ENCODE assay signal across 25 mouse cellular contexts in genomic region chr4:105565796-105566195, GRCm38 (mm10).
"Had no signal": no experiment of that assay in that cellular context is flagged by ENCODE, and none has a peak within 500 bp of the region (broad histone marks: within the 10 kb centered on the region; RNA-seq: fewer than 3 reads in every experiment).

No protein-coding gene starts in this region.

- H3K27me3 ChIP-seq: heart, embryonic 13.5 days; heart, embryonic 15.5 days; hindbrain, embryonic 13.5 days; intestine, embryonic 15.5 days; limb, embryonic 13.5 days; limb, embryonic 15.5 days; liver, embryonic 12.5 days had no signal

- H3K9ac ChIP-seq: heart, embryonic 13.5 days; heart, embryonic 15.5 days; hindbrain, embryonic 13.5 days; intestine, embryonic 15.5 days; limb, embryonic 13.5 days; limb, embryonic 15.5 days; liver, embryonic 12.5 days; liver, embryonic 14.5 days had no signal

- H3K4me2 ChIP-seq: heart, embryonic 11.5 days; heart, embryonic 13.5 days; heart, embryonic 15.5 days; hindbrain, embryonic 13.5 days; intestine, embryonic 15.5 days; limb, embryonic 13.5 days; limb, embryonic 15.5 days had no signal

- H3K4me1 ChIP-seq: heart, embryonic 15.5 days; intestine, embryonic 15.5 days; limb, embryonic 15.5 days had no signal

- H3K4me3 ChIP-seq: heart, adult 2 months; heart, embryonic 13.5 days; heart, embryonic 15.5 days; hindbrain, embryonic 13.5 days; intestine, embryonic 15.5 days; layer of hippocampus, adult 2 months; limb, embryonic 13.5 days; limb, embryonic 15.5 days; liver, embryonic 12.5 days had no signal

- ATAC-seq: hindbrain, embryonic 16.5 days; inflammation-experienced regulatory T-cells, adult 6 months; intestine, embryonic 15.5 days; intestine, postnatal 0 days had no signal

- DNase-seq: gastrocnemius, postnatal 14 days; gastrocnemius, postnatal 36 days; heart, adult 11 months; heart, adult 2 months; heart, postnatal 14 days; heart, postnatal 36 days; kidney, adult 18-20 months; kidney, adult 8-10 months; kidney, postnatal 10 days; kidney, postnatal 25 days; kidney, postnatal 4 days; layer of hippocampus, postnatal 36 days had no signal

- H3K36me3 ChIP-seq: heart, embryonic 13.5 days; heart, embryonic 15.5 days; hindbrain, embryonic 13.5 days; intestine, embryonic 15.5 days; limb, embryonic 13.5 days; limb, embryonic 15.5 days; liver, embryonic 12.5 days had no signal

- H3K27ac ChIP-seq: heart, adult 2 months; heart, embryonic 13.5 days; heart, embryonic 15.5 days; hindbrain, embryonic 13.5 days; intestine, embryonic 15.5 days; layer of hippocampus, adult 2 months; limb, embryonic 13.5 days; limb, embryonic 15.5 days; liver, embryonic 14.5 days had no signal

- H3K9me3 ChIP-seq: heart, embryonic 13.5 days; heart, embryonic 15.5 days; hindbrain, embryonic 13.5 days; intestine, embryonic 15.5 days; limb, embryonic 13.5 days; limb, embryonic 15.5 days; liver, embryonic 12.5 days had no signal
